Mouse (Mus musculus): ENCODE results near the gene Wdr47. TPM values are rescaled to one million over a fixed set of nuclear protein-coding genes. Genes with fewer than 3 reads are reported as not detected.
"Not testable (repeated sequence)": the region's sequence is repeated elsewhere in the genome, so short reads cannot be mapped to it uniquely, and the experiment has no call there.

Wdr47 gene
- total RNA-seq (2021): 10 to 100 TPM in 1 of 2 experiments, 1 to 10 TPM in 1; 9.5 to 10.6 TPM
- long read RNA-seq, experiment 1, full-length matches to known transcripts: 3 of 7 reads
- long read RNA-seq, experiment 1, partial matches to known transcripts: 1 of 7 reads
- long read RNA-seq, experiment 1, other reads (novel, unspliced or antisense): 3 of 7 reads
- long read RNA-seq, experiment 2, full-length matches to known transcripts: 3 of 5 reads
- long read RNA-seq, experiment 2, partial matches to known transcripts: 0 of 5 reads
- long read RNA-seq, experiment 2, other reads (novel, unspliced or antisense): 2 of 5 reads

DNA sequence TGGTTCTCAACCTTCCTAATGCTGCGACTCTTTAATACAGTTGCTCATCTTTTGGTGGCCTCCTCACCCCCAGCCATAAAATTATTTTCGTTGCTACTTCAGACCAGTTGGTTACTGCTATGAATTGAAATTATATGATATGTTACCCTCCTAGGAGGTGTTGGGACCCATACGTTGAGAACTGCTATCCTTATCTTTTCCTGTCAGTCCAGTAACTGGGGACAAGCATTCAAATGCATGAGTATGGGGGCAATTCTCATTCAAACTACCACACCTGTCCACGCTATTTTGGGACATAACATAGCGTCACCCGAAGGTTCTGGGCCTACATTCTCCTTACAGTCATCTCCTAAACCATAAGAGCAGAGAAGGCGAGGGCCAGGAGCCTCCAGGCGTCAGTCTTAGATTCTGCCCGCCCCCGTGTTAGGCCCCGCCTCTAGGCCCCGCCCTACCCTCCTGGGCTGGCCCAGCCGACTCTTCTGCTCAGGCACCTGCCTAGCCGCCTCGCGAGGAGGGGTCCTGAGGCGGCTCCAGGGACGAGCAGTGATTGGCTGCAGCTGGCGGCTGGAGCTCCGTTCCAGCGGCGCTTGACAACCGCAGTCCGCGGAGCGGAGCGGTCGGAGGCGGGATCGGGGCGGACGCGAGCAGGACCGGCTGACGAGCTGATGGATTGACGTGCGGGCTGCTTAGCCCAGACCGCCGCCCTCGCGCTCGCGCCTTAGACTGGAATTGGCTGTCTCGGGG, at the start of gene Wdr47:
TSS of gene Wdr47 (plus strand) at position 494 of the 744 bp plus-strand sequence.
- peak; percentile 96 to 97 for DNase-seq

DNA sequence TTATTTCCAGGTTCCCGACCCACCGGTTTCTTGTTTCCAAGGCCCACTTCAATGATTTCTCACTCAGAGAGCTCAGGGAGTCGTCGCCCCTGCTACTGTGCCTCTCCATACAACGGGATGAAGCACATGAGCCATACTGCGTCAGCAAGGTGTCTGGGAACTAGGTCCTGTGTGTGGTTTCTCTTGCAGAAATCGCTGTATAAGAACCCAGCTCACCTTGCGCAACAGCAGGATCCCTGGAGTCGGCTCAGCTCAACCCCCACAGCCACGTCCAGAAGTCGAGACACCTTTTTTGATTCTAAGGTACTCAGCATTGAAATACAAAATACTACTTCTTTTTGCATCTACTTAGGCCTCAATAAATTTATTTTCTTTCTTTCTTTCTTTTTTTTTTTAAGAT, 48.8 kb upstream of the Wdr47 start:
- DNase-seq: no peak

DNA sequence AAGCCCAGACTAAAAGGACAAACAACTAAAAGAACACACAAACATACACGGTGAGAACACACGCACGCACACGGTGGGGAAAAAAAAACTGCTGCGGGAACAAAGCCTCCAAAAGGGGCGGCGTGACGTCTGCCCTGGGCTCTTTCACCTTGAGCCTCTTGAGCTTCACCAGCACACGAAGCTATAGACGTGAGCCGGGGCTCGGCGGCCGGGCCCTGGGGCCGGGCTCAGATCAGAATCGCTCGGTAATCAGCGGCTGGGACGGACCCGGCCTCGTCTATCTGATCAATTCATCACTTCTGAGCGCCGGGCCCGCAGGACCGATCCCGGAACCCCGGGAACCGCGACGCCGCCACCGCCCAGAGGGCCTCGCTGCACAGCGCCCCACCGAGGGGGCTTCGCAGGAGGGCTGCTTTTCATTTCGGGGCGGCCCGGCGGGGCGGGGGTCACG, 36.9 kb upstream of the Wdr47 start:
- peak in 1 of 2 experiments; percentile 37 for DNase-seq

DNA sequence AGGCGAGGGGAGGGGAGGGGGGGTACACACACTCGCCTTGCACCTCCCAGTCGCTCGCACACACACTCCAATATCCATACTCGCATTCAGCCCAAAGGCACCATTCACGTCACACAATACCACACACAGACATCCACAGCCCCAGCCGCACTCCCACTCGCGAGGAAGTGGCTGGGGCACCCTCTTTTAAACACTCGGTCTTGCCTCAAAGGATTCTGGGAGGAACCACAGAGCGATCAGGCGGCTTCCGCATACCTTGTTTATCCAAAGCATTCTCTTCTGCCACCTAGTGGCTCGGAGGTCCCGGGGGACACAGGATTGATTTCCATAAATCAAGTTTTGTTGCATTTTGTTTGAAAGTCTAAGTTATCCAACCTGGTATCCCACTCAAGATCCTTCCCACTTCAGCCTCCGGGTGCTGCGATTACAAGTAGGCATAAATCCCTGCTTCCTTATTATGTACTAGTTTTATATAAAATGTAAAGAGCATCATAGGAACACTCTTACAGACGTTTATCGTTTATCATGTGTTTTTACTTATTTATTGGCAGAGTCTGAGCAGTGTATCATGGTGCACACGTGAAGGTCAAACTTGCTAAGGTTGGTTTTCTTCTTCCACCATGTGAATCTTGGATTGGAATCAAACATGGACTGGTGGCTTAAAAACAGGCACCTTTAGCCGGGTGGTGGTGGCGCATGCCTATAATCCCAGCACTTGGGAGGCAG, 36.3 kb upstream of the Wdr47 start:
- DNase-seq: peak; percentile 95 to 97

DNA sequence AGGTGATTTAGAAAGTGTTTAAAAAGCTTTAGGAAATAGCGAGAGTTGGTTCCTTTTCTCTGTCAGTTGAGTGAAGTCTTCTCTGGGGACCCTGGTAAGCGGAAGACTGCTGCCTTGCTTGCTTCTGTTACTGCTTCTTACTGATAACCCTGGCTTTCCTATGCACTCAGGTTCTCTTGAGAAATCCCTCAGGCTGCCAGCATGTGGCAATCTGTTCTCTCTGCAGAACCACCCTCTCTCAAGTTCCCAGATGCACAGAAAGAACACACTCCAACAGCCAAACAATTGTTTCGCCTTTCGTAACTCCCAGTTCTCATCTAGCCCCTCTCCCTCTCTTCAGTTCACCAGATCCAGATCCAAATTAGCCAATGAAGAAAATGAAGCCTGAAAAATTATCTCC, 33.2 kb upstream of the Wdr47 start:
- no peak for DNase-seq

DNA sequence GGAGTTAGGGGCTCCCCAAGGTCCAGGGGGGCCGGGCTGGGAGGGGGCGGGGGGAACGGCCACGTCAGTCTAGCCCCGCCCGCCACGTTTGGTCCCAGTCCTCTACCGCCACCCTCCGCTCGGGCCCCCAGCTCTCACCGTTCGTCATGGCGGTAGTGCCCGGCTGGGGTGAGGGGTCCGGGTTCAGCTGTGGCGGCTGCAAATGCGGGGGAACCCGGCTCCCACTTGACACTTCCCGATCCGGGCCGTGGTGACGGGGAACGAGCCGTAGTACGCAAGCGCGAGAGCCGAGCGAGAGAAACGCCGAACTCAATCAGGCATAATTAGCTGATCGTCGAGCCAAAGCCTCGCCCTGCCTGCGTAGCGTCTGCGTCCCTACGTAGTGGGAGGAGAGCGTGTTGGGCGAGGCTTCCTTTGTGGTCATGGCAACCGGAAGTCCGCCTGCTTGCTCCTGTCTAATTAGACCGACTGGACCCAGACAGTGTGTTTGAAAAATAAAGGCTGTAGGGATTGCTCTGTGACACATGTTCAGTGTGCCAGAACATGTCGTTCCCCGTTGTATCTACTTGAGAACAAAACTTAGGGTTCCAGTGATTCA, 28.8 kb upstream of the Wdr47 start, which contains the start of gene Tmem167b:
TSS of gene Tmem167b (minus strand) at position 334 of the 598 bp plus-strand sequence.
- DNase-seq: peak; percentile 99

DNA sequence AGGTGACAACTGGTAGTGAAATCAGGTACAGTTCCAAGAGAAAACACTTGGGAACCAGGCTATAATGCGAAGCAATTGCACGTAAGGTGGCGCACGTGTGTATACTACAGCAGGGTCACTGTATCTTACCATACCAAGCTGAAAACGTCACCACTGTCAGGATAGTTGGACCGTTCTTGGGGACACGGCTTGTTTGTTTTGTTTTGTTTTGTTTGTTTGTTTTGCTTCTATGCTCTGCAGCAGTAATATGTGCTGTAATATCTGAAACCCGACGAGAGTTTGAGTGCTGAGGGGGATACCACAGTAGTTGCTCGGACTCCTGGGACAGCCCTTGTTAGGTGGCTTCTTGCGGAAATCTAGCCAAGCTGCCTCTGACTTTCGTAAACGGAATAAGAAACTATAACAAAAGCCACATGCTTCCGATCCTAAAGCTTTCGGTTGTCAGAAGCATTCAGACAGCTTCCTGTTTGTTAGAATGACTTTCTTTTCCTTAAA, 28.3 kb upstream of the Wdr47 start:
- peak; percentile 26 to 57 for DNase-seq

DNA sequence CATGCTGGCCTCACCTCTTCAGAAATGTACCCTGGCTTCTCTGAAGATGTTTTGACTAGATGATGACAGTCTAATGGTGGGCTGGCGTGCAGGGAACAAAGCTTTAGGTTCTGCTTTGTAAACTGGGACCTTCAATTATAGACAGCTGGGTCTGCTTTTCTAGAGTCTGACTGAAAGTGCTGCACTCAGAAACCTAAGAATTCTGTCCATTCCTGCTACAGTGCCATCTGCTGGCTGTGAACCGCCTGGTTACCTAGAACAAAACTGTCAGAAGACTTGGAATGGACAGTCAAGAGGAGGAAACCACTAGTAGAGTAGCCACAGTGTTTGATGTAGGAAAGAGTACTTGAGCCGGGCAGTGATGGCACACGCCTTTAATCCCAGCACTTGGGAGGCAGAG, 27.8 kb upstream of the Wdr47 start:
- DNase-seq: peak; percentile 85 to 92

DNA sequence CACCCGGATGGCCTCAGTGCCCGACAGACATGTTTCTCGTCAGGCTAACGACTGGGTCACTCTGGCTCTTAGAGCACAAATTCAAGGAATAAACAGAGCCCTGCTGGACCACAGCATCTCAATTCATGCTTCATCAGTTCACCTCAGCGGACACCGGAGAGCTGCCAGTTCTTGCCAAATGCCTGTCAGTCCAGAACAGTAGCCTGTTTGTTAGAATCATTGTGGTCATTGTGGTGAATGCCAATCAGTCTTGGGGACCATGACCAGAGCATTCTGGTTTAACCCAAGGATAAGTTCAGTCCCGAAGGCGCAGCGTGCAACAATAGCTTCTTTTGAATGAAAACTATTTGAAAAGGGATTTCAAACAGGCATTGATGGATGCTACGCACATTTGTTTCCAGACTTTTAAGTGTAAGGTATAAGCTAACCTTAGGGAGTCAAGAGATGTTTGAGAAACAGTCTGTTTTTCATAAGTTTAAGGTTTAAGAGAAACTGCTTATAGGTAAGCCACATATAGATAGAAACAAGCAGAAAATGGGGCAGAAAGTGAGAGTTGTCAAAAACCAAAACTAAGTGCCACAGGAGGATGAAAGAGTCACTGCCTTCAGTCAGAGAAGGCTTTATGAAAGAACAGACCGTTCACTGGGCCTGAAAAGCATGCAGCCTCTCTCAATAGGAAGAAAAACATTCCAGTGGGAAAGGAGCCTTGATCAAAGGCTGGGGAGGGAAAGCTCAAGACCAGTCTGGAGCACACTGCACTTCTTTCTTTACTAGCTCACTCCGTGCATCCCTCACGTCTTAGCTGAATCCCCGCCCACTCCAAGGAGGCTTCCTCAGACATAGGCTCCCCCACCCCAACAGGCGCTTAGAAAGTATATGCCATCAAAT, 22.8 kb upstream of the Wdr47 start:
- DNase-seq: no peak

DNA sequence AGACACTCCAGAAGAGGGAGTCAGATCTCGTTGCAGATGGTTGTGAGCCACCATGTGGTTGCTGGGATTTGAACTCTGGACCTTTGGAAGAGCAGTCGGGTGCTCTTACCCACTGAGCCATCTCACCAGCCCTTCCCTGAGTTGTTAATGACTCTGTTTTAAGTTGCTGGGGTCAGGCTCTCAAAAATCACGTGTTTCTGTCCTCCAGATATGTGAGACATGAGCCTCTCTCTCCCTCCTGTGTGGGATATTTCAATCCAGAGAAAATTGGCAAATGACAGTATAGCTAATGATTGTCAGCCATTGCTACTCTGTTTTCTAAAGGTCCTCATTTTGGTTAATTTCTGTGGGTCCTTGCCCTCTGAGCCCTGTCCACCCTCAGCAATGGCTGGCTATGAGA, 21.4 kb upstream of the Wdr47 start:
- DNase-seq: not testable (repeated sequence)

DNA sequence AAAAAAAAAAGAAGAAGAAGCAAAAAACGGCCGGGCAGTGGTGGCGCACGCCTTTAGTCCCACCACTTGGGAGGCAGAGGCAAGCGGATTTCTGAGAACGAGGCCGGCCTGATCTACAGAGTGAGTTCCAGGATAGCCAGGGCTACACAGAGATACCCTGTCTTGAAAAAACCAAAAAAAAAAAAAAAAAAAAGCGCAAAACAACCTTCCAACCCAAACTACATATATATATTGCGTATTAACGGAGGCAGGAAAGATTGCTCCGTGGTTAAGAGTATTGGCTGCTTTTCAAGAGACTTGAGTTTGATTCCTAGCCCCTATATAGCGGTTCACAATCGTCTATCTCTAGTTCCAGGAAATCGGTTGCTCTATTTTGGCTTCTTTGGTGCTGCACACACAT, 20.3 kb upstream of the Wdr47 start:
- no peak for DNase-seq

DNA sequence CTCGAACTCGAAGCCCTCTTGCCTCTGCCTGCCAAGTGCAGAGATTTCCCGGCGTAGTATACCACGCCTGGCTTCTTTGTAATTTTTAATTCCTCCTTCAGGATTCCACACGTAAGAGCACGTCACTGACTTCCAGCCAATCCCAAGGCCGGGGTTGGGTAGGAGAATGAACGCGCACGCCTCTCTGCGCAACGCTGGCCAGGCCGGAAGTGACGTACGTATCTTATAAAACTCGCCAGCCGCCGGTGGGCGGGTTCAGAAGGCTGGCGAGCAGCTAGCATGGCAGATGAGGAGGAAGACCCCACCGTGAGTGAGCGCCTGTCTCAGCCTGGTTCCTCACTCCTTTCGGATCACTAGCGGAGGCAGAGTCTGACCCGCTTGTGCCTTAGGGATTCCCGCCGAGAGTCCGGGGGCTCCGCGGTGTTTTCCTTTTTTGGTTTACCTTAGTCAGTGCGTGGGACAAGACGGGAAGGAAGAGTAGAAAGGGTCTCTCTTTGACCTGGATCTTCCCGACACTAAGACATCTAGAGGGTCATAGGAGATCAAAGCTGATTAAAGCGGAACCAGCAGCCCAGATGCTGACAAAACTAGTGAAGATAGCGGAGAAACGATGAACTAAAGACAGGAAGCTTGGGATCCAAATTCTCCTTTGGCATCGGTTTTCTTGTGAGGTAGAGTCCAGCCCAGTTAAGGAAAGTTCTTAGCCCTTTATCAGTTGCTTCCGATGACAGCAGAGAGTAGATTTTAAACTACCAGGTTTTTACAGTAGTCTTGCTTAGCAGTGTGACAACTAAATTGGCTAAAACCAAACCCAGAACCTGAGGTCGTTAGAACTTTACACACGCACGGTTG, 19.4 kb upstream of the Wdr47 start, which contains the start of gene Taf13:
TSS of gene Taf13 (plus strand) at position 256 of the 852 bp plus-strand sequence.
- DNase-seq: peak; percentile 98

DNA sequence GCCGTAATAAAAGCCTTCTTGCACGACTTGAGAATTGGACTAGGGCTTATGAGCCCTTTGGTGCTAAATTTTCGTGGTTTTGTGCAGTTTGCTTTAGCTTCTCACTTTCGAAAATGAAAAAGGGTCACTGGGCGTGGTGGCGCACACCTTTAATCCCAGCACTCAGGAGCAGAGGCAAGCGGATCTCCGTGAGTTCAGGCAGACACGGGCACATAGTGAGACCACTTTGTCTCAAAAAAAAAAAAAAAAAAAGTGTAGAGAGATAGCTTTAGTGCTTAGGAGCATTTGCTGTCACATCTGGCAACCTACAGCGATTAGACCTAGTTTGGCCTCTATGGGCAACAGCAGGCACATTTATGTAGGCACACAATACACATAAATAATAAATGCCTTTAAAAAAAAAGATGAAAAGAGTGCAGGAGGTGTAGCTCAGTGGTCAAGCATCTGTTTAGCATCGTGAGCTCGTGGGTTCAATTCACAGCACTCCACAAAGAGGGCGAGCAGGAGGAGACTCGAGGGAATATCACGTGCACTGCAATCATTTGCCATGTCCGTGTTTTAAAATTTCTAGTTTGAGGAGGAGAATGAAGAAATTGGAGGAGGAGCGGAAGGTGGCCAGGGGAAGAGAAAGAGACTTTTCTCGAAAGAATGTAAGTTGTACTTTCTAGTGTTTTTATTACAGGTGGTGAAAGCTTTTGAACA, 18.6 kb upstream of the Wdr47 start:
- no peak for DNase-seq

DNA sequence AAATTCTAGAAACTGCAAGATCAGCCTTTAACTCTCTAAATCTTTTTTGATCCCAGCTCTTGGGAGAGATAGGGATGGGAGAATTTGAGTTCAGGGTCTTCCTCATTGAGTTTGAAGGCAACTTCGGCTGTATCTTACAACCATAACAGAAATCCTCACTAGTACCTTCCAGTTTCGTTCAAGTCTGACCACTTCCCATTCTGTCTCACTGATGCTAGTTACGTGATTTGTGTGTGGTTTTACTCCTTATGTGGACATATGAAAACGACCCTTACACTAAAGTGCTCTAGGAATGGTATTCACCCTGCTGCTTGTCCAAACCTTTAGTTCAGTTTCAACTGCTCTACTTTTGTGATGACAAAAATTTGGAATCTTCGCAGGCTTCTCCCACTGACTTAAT, 17.1 kb upstream of the Wdr47 start:
- no peak for DNase-seq

DNA sequence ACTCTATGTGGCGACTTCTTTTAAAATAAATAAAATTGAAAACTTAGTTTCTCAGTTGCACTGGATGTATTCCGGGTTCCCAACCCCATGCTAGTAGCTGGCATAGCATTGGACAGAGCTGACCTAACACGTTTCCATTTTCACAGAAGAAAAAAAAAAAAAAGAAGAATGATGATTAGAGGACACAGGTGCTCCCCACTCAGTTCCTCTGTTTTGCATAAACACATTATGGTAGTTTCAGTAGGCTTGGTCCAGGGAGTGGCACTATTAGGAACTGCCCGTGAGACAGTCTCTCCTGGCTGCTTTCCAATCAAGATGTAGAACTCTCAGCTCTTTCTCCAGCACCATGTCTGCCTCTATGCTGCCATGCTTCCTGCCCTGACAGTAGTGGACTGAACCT, 6.5 kb upstream of the Wdr47 start:
- DNase-seq: no peak

DNA sequence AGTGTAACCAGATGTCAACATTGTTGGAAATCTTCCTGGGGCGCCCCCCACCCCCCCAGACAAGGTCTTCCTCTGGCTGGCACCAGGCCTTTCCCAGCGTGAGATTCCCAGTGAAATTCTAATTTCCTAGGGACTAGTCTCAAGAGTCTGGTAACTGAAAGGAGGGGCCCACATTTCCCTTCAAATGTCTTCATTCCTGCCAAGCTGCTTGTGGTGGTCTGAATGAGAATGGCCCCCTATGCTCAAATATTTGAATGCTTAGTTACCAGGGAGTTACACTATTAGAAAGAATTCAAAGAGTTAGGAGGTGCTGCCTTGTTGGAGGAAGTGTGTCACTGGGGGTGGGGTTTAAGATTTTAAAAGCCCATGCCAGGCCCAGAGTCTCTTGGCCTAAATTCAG, 2.6 kb upstream of the Wdr47 start:
- no peak for DNase-seq

DNA sequence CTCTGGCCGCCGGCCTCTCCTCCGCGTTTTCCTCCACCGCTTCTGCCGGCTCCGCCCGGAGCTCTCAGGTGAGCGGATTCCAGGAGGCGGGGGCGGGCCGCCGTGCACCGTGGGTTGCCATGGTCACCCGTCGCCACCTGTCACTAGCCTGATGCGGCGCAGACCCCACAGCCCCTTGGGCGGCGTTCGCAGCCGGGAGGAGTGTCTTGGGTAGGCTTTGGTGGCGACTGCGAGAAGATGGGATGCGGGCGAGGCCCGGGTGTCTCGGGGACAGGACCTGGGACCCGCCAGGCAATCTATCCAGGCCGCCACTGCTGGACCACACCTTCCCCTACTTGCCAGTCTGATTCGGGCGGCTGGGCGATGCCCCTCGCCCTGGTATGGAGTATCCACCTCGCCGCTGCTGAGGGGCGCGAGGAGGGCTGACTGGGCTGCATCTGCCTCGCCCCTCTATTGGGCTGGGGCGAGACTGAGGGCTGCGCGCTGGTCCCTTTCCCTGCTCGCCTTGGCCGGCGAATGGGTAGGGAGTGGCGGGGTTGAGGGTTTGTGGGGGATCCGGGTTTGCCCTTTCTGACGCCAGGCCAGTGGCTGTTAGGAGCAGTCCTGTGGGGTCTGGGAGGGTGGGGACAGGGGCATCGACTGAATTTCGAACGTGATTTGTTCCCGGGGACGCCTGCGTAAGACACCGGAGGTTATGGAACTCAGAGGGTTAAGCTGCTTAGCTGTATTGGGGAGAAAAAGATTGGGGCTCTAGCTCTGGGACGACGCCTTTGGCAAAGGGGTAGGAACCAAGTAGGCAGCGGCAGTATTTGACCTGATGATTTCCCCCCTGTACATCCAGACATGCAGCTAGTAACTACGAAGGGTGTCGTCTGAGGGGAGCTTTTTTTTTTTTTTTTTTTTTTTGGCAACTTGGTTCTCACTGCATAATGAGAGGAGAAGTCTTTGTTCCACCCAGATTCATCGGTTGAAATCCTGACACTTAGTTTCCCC, 747 bp downstream of the Wdr47 start:
- no peak for DNase-seq

DNA sequence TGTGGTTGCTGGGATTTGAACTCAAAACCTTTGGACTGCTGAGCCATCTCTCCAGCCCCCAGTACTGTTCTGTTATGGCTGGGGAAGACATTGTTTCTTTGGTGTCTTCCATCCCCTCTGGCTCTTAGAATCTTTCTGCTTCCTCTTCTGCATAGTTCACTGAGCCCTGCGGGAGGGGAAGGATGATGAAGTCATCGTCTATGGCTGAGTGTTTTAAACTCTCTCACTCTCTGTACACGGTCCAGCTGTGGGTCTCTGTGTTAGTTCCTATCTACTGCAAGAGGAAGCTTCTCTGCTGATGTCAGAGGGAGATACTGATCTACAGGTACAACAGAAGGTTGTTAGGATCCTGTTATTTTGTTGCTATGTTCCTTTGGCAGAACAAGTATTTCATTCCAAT, 17.8 kb downstream of the Wdr47 start:
- peak in 1 of 2 experiments; percentile 10 for DNase-seq
